17 mouse cellular contexts compared by ENCODE assay signal in the genomic region with DNA sequence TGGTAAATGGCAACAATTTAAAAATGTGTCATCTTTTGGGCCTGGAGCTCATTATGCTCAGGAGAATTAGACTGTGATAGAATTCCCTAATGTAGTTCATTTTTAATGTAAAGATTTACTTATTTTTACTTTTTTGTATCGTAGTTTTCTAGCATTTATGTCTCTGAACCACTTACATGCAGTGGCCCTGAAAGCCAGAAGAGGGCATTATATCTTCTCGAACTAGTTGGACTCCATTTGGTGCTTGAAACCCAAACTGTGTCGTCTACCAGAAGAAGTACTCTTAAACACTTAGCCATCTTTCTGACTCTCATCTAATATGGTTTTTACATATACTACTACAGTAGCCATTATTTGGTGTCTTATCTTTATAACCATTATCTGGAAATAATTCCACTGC.
"Had no signal": no experiment of that assay in that cellular context is flagged by ENCODE, and none has a peak within 500 bp of the region (broad histone marks: within the 10 kb centered on the region; RNA-seq: fewer than 3 reads in every experiment).

No protein-coding gene starts in this region.

- H3K36me3 ChIP-seq: limb, embryonic 12.5 days; liver, embryonic 13.5 days; lung, embryonic 15.5 days; midbrain, embryonic 12.5 days; neural tube, embryonic 15.5 days; stomach, embryonic 15.5 days had no signal

- H3K4me3 ChIP-seq: limb, embryonic 12.5 days; liver, embryonic 13.5 days; lung, embryonic 15.5 days; midbrain, embryonic 12.5 days; myocyte; neural tube, embryonic 15.5 days; stomach, embryonic 15.5 days had no signal

- ATAC-seq: liver, postnatal 0 days had no signal

- H3K27ac ChIP-seq: limb, embryonic 12.5 days; liver, embryonic 13.5 days; lung, embryonic 15.5 days; midbrain, embryonic 12.5 days; neural tube, embryonic 15.5 days; stomach, embryonic 15.5 days had no signal

- H3K4me2 ChIP-seq: limb, embryonic 12.5 days; liver, embryonic 13.5 days; lung, embryonic 15.5 days; midbrain, embryonic 12.5 days; neural tube, embryonic 15.5 days; stomach, embryonic 15.5 days had no signal

- H3K9ac ChIP-seq: limb, embryonic 12.5 days; liver, embryonic 13.5 days; liver, postnatal 0 days; lung, embryonic 15.5 days; midbrain, embryonic 12.5 days; neural tube, embryonic 15.5 days; stomach, embryonic 15.5 days had no signal

- H3K9me3 ChIP-seq: limb, embryonic 12.5 days; liver, embryonic 13.5 days; lung, embryonic 15.5 days; midbrain, embryonic 12.5 days; neural tube, embryonic 15.5 days; stomach, embryonic 15.5 days had no signal

- DNase-seq: kidney, adult 8-10 months; kidney, postnatal 10 days; kidney, postnatal 4 days; liver; liver, embryonic 13.5 days; liver, postnatal 0 days; lung, postnatal 14 days; retina, postnatal 1 day; right cerebral cortex, postnatal 4 days; spleen, adult 18-20 months; thymus, postnatal 36 days had no signal

- H3K4me1 ChIP-seq: limb, embryonic 12.5 days; liver, embryonic 13.5 days; lung, embryonic 15.5 days; midbrain, embryonic 12.5 days; neural tube, embryonic 15.5 days; stomach, embryonic 15.5 days had no signal

- H3K27me3 ChIP-seq: limb, embryonic 12.5 days; liver, embryonic 13.5 days; lung, embryonic 15.5 days; midbrain, embryonic 12.5 days; neural tube, embryonic 15.5 days; stomach, embryonic 15.5 days had no signal
